Mouse (Mus musculus) frontal cortex, postnatal 10 days (tissue): ENCODE measurements around the gene Hoxd11.

ENCODE experiments used
- DNase-seq, 2 experiments: peaks; one replicate each; pipeline ENCODE4 v3.0.0; 2022; ENCODE audit warnings: low spot score in 2 of 2, mixed read lengths in 1 of 2

The Hoxd11 gene

GRCm38 (mm10) chr2:74681594-74682531, 2.5 kb downstream of the Hoxd11 start:
- no peak for DNase-seq

DNA sequence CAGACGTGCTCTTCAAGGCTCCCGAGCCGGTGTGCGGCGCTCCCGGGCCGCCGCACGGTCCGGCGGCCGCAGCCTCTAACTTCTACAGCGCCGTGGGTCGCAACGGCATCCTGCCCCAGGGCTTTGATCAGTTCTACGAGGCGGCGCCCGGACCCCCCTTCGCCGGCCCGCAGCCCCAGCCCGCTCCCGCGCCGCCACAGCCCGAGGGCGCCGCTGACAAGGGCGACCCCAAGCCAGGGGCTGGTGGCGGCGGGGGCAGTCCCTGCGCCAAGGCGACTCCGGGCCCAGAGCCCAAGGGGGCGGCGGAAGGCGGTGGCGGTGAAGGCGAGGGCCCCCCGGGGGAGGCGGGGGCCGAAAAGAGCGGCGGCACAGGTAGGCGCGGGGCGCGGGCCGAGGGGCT, 3.4 kb downstream of the Hoxd11 start:
- DNase-seq: no peak

GRCm38 (mm10) chr2:74683471-74683951, 4.2 kb downstream of the Hoxd11 start:
- no peak for DNase-seq

DNA sequence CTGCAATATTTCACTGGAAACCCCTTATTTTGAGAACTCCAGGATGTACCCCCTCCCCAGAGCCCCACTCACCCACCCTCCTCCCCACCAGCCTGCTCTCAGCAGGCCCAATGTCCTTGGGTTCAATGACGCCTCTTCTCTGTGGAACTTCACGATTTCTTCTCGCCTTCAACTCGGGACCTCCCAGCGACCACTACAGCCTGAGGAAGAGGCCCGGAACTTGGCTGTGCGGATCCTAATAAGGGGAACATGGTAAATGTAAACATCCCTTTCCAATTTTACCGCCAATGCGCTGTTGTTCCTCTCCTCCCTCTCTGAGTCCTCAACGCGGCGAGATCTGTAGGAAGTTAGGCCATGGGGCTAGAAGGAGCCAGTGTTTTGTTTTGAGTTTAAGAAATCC, 4.7 kb downstream of the Hoxd11 start:
- no peak for DNase-seq

DNA sequence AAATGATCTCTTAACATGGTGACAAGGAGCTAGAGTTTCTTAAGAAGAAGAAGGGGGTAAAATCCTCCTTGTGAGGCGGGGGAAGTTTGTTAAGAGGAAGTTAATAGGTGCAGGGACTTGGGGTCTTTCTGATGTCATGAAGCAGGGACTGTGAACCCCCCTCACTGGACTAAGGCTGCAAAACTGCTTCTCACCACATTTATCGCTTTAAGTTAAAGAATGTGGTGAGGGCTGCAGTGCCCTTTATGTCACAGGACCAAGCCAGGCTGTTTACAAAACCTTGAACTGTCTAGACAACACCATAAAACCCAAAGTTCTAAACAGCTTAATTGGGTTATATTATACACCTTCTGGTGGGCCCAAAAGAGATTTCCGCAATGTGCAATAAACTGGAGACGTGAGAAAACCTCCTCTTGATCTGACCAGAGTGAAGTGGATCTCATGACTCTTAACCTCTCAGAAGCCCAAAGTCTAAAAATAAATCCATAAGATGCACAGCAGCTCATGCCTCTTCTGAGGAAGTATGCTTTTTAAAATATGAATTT, 5.8 kb downstream of the Hoxd11 start:
- DNase-seq: no peak

GRCm38 (mm10) chr2:74686301-74686987, 7.1 kb downstream of the Hoxd11 start:
- DNase-seq: no peak

GRCm38 (mm10) chr2:74686988-74687697, 7.8 kb downstream of the Hoxd11 start:
- no peak for DNase-seq

GRCm38 (mm10) chr2:74687698-74688555, 8.6 kb downstream of the Hoxd11 start:
- DNase-seq: no peak

DNA sequence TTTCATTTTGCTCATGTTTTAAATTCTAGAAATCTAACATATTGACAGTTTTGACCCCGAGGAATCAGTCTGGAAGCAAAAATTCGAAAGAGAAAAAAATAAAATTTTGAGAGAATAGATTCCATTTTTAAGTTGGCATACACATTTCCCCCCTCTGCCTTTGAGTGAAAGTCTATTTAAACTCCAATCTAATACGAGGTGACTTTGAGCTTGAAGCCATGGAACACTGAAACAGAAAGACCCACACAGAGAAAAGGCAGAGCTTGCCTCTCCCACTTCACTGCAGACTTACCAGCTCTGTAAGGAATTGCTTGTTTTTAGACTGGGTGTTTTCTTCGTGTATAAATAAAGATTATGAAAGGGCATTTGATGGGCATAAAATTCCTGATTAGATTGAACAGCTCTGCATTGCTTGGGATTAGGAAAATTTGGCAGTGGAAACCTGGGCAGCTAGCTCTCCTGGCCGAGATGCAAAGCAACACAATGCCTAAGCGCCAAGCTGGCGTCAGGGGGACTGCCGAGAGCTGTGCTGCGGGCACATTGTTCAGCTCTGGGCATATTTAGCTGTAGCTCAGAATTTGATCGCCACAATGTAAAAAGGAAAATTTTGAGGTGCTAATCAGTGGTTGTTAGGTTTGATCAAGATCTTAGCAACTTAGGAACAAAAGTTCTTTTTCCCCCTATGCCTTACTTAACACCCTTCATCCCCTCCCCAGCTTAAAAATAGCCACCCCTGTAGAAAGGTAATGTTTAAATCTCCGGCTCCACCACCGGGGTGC, 9.6 kb downstream of the Hoxd11 start:
- DNase-seq: no peak

DNA sequence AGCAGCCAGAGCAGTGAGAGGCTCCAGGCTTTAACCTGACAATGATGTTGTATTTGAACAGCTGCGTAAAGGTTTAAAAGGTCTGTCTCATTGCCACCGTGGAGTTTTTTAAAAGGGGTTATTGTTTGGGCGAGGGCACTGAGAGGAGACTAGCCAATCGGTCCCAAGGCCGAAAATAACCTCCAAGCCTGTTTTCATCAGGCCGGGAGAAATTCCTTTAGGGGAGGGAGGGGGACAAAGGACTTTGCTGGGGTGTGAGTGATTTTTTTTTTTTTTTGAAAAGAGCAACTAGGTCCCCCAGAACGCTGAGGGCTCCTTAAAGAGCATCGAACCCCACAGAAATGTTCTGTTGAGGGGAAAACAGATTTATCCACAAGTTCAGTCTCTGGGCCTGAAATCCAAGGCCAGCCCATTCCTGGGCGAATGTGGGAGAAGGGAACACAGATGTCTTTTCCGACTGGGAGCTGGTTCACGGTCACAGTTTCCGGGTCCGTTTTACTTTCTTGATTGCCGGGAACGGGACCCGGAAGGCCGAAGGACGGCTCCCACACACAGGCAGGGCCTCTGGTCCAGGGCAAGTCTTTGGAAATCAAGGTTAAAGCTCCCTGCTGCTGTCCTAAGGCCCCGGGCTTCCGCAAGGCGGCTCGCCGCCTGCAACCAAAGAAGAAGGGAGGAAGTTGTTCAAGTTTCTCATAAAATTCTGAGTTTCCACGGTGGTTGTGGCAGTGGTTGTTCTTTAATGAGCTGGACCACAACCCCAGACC, 10.4 kb downstream of the Hoxd11 start:
- no peak for DNase-seq

- DNase-seq: no peak
Measured at GRCm38 (mm10) chr2:74690338-74690716, 11.0 kb downstream of the Hoxd11 start.

DNA sequence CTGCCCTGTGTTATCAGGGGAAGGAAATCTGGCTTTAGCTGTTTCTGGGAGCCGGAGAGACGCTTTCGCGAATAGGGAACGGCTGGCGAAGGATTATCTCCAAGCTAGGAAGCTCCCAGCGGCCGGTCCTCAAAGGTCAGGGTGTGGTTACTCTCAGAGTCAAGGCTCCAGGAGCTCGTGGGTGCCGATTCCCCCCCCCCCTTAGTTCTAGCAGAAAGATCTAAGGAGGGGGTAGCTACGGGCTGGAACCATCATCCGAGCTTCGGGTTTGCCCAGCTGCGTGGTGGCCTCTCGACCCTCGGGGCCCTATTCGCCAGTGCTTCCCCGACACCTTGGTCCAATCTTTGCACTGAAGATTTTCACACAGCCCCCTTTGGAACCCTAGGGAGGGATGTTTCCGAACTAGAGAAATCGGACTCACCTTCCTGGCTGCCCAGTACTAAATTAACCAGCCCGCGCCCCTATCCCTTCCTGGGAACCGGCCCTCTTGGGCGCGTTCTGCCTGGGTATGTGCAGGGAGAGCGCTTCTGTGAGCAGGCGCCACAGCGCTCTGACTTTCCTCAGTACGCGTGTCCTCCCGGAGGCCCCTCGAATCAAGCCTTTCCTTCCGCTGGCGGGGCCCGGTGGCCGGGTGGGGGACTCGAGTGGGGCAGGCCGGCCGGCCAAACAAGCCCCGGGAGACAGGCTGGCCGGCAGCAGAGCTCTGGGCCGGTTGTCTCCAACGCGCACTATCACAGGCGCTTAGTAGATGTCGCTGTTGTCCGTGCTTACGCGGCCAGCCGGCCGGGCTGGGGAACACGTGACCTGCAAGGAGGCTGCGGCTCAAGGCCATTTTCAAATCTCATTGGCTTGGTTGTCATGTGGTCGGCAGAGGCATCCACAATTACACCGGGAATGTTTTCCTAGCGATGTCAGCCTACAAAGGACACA, 11.9 kb downstream of the Hoxd11 start, which contains the start of gene Hoxd10:
Hoxd10 (plus strand) TSS at position 903 of the 930 bp plus-strand sequence.
- DNase-seq: no peak

- no peak for DNase-seq
Measured at GRCm38 (mm10) chr2:74691995-74692807, 12.8 kb downstream of the Hoxd11 start.

GRCm38 (mm10) chr2:74692808-74693431, 13.6 kb downstream of the Hoxd11 start:
- DNase-seq: no peak

DNA sequence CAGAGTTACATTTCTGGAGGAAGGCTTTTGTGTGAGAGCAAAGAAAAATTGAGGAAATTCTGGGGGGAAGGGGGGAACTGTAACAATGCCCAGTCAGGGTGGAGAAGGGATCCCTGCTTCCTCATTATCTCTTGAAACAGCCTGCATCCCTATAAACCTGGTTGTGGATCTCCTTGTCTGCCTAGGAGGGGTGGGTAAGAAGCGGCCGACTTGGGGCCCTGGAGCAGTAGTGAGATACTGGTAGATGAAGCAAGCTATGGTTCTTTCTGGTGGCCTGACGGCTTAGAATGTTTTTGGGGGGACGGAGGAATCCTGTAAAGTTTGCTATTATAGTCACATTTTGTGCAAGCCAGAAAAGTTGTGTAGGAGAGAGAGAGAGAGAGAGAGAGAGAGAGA, 14.1 kb downstream of the Hoxd11 start:
- DNase-seq: no peak

DNA sequence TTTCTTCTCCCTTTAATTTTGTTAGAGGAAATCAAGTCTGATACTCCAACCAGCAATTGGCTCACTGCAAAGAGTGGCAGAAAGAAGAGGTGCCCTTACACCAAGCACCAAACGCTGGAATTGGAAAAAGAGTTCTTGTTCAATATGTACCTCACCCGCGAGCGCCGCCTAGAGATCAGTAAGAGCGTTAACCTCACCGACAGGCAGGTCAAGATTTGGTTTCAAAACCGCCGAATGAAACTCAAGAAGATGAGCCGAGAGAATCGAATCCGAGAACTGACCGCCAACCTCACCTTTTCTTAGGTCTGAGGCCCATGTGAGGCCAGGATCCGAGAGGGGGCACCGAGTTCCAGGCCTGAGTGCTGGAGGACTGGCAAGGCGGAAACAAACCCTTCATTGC, 14.7 kb downstream of the Hoxd11 start:
- DNase-seq: no peak

- DNase-seq: no peak
Measured at GRCm38 (mm10) chr2:74695383-74695782, 16.0 kb downstream of the Hoxd11 start.
